Mouse (Mus musculus): ENCODE data around the gene Fbxw2.

DNA sequence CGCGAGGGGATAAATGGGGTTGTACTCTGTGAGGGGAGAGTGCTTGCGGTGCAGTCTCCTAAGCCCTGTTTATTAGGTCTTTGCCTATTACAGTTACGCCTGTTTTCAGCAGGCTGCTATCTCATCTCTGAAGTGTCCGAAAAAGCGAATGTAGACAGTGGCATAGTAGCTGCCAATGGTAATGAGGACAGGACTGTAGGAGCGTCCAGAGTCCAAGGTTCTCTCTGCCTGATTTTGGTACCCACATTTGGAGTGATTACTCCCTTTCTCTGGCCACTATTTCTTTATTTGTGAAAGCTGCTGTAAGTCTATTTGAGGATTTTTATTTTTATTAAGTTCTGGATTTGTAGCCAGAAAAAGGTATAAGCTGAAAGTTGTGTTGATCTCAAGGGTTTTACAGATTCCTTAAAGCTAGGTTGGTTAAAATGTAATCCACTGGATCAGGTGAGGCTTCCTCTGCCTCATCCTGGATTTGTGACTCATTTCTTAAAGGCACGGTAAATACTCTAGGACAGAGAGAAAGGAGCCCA, 48.8 kb upstream of the Fbxw2 start, which contains the start of gene Psmd5:
- TF ChIP-seq CTCF (conservative IDR thresholded peaks at IDR 0.05; ENCODE audit: low read length) (no peak), POU5F1 (IDR thresholded peaks at IDR 0.05; ENCODE audit: borderline replicate concordance, low read length) (no peak), NANOG (IDR thresholded peaks at IDR 0.05; ENCODE audit: borderline replicate concordance, low read length) (no peak)
